Mouse (Mus musculus) forebrain, embryonic 15.5 days (tissue): ENCODE measurements around the gene Dap. TPM values are rescaled to one million over a fixed set of nuclear protein-coding genes. Genes with fewer than 3 reads are reported as not detected.

Experiments
- ATAC-seq: fragments of 200-750 bp; cut with Nextera tagmentation; replicated peaks from 2 replicates; pipeline ENCODE4 v1.8.0; 2017; ENCODE audit warnings: mild to moderate bottlenecking, moderate TSS enrichment, moderate library complexity
- H3K27ac ChIP-seq: fragments of 300-500 bp; sonication (generic); replicated peaks from 2 replicates; pipeline ENCODE4 v1.5.1; 2015; ENCODE audit warnings: mild to moderate bottlenecking, inconsistent platforms
- H3K27me3 ChIP-seq: fragments of 300-500 bp; sonication (generic); 2 replicates; pipeline ENCODE4 v1.6.1; 2015; ENCODE audit warnings: inconsistent platforms
- H3K36me3 ChIP-seq: fragments of 300-500 bp; sonication (generic); 2 replicates; pipeline ENCODE4 v1.6.1; 2015; ENCODE audit warnings: mild to moderate bottlenecking, inconsistent platforms
- H3K4me1 ChIP-seq: fragments of 300-500 bp; sonication (generic); 2 replicates; pipeline ENCODE4 v1.6.1; 2015; ENCODE audit warnings: inconsistent platforms
- H3K4me2 ChIP-seq: fragments of 300-500 bp; sonication (generic); replicated peaks from 2 replicates; pipeline ENCODE4 v1.6.1; 2015; ENCODE audit warnings: mild to moderate bottlenecking, inconsistent platforms
- H3K4me3 ChIP-seq: fragments of 300-500 bp; sonication (generic); 2 replicates; pipeline ENCODE4 v1.5.1; 2015; ENCODE audit warnings: mild to moderate bottlenecking, inconsistent platforms
- H3K9ac ChIP-seq: fragments of 300-500 bp; sonication (generic); replicated peaks from 2 replicates; pipeline ENCODE4 v1.6.1; 2015; ENCODE audit warnings: mild to moderate bottlenecking, inconsistent platforms
- H3K9me3 ChIP-seq: fragments of 300-500 bp; sonication (generic); 2 replicates; pipeline ENCODE4 v1.6.1; 2016; ENCODE audit warnings: inconsistent platforms
- WGBS: fragments of 180-500 bp; shearing (Covaris S2); methylation state at CpG from one replicate; pipeline ENCODE4 v1.1.7; 2015; ENCODE audit warnings: mixed read lengths; 5-methylcytosine and 5-hydroxymethylcytosine counted together
- polyA plus RNA-seq: library from polyadenylated mRNA; unstranded; fragments of >200 nt; fragmentation: Nextera tagmentation; extraction: Ambion mirVana; gene quantifications from 2 replicates; pipeline ENCODE4 v1.2.1, GENCODE M21; 2015

Dap gene
- 18.7 and 19.7 TPM in 2 replicates for polyA plus RNA-seq

GRCm38 (mm10) chr15:31224135-31224761, at the start of gene Dap:
Dap (plus strand) TSS chr15:31224314.
- H3K9ac ChIP-seq = peak within 1 kb of the TSS; percentile 92
- peak within 1 kb of the TSS; percentile 91 for H3K4me2 ChIP-seq
- H3K4me3 ChIP-seq = peak within 1 kb of the TSS; percentile 91
- WGBS = under 1% methylated on average over 67 of the region's 67 CpGs
- no peaks in the 10 kb centered on the region for H3K27me3 ChIP-seq
- ATAC-seq = peak; percentile 99
- H3K9me3 ChIP-seq = no peaks in the 10 kb centered on the region
- H3K36me3 ChIP-seq = no peaks in the 10 kb centered on the region
- H3K4me1 ChIP-seq = peaks cover 15% of the 10 kb centered on the region
- H3K27ac ChIP-seq = peak within 1 kb of the TSS; percentile 79

- no peak for ATAC-seq
- Histone ChIP-seq H3K36me3 (no peaks in the 10 kb centered on the region), H3K4me2 (no peak overlapping the region), H3K27me3 (no peaks in the 10 kb centered on the region), H3K4me3 (no peak overlapping the region), H3K27ac (peak overlapping the region; percentile 40; the same call in 1 of the 2 replicates), H3K9me3 (no peaks in the 10 kb centered on the region), H3K9ac (no peak overlapping the region), H3K4me1 (no peaks in the 10 kb centered on the region)
- 56% methylated on average over 8 of the region's 8 CpGs for WGBS
Observed at GRCm38 (mm10) chr15:31176566-31176965, 47.5 kb upstream of the Dap start.

DNA sequence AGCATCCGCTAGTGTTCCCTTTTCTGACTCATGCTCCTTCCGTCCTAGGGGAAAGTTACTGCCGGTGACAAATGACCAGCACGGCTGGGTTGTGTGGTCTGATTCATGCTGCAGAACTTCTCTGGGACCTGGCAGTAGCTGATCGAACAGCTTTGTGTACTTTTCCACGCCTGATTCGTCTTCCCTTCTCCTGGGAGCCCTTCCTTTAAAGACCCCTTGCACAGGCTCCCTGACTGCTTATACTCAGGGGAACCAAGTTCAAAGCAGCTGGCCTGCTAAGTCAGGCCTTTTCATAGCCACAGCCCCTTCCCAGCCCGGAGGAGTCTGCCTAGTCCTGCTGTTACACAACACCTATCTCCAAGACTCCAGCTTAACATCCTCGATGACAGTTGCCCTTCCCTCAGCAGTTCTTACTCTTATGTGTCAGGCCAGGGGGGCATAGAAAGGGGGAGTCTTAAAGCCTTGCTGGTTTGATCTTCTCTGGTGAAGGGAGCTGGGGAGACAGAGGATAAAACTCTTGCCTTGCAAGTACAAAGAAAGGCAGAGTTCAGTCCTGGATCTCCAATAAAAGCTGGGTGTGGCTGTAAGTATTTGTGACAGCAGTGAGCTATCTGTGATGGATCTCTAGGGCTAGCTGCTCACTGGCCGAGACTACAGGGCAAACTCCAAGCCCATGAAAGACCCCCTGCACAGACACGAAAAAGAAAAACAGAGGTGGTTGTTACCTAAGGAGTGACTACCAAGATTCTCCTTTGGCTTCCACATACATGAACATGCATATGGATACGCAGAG, 39.3 kb upstream of the Dap start:
- Histone ChIP-seq H3K27ac (no peak overlapping the region), H3K27me3 (no peaks in the 10 kb centered on the region), H3K36me3 (no peaks in the 10 kb centered on the region), H3K4me1 (no peaks in the 10 kb centered on the region), H3K9me3 (no peaks in the 10 kb centered on the region), H3K4me2 (no peak overlapping the region), H3K9ac (no peak overlapping the region), H3K4me3 (no peak overlapping the region)
- no peak for ATAC-seq
- WGBS = 79% methylated on average over 12 of the region's 12 CpGs

DNA sequence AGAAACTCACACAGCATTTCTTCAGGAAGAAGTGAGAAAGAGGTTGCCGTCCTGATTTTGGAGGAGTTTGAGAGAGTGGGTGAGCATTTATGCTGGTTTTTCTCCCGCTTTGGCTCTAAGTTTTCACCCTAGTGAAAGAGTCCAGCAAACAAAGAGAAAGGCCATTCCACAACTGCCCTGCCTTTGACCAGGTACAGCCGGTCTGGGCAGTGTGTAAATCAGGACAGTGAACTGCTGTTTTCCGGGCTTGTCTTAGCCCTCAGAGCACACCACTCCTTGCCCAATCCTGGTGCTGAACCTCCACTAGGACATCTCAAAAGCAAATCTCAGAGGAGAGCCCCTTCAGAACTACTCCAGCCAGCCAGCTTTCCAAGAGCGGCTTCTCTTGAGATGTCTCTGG, 38.6 kb upstream of the Dap start:
- no peak overlapping the region for H3K4me2 ChIP-seq
- no peaks in the 10 kb centered on the region for H3K36me3 ChIP-seq
- no peaks in the 10 kb centered on the region for H3K9me3 ChIP-seq
- WGBS = 88% methylated on average over 5 of the region's 5 CpGs
- no peaks in the 10 kb centered on the region for H3K4me1 ChIP-seq
- no peaks in the 10 kb centered on the region for H3K27me3 ChIP-seq
- H3K4me3 ChIP-seq = no peak overlapping the region
- H3K27ac ChIP-seq = no peak overlapping the region
- ATAC-seq = no peak
- H3K9ac ChIP-seq = no peak overlapping the region

GRCm38 (mm10) chr15:31186371-31186901, 37.7 kb upstream of the Dap start:
- no peak for ATAC-seq
- H3K27me3 ChIP-seq = no peaks in the 10 kb centered on the region
- WGBS = 89% methylated on average over 6 of the region's 6 CpGs
- no peaks in the 10 kb centered on the region for H3K4me1 ChIP-seq
- H3K4me2 ChIP-seq = no peak overlapping the region
- no peak overlapping the region for H3K27ac ChIP-seq
- no peak overlapping the region for H3K4me3 ChIP-seq
- H3K9ac ChIP-seq = no peak overlapping the region
- no peaks in the 10 kb centered on the region for H3K36me3 ChIP-seq
- no peaks in the 10 kb centered on the region for H3K9me3 ChIP-seq

DNA sequence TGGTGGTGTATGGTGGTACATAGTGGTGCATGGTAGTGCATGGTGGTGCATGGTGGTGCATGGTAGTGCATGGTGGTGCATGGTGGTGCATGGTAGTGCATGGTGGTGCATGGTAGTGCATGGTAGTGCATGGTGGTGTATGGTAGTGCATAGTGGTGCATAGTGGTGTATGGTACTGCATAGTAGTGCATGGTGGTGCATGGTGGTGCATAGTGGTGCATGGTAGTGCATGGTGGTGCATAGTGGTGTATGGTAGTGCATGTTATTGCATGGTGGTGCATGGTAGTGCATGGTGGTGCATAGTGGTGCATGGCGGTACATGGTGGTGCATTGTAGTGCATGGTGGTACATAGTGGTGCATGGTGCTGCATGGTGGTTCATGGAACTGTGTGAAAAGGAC, 31.6 kb upstream of the Dap start:
- H3K27me3 ChIP-seq = no peaks in the 10 kb centered on the region
- H3K27ac ChIP-seq = no peak overlapping the region
- no peak overlapping the region for H3K9ac ChIP-seq
- WGBS = 100% methylated on average over 1 of the region's 1 CpGs
- H3K4me1 ChIP-seq = no peaks in the 10 kb centered on the region
- no peak for ATAC-seq
- no peak overlapping the region for H3K4me3 ChIP-seq
- no peaks in the 10 kb centered on the region for H3K36me3 ChIP-seq
- H3K9me3 ChIP-seq = no peaks in the 10 kb centered on the region
- no peak overlapping the region for H3K4me2 ChIP-seq

- no peak for ATAC-seq
- H3K36me3 ChIP-seq = no peaks in the 10 kb centered on the region
- no peak overlapping the region for H3K9ac ChIP-seq
Observed at GRCm38 (mm10) chr15:31195776-31196175, 28.3 kb upstream of the Dap start.

DNA sequence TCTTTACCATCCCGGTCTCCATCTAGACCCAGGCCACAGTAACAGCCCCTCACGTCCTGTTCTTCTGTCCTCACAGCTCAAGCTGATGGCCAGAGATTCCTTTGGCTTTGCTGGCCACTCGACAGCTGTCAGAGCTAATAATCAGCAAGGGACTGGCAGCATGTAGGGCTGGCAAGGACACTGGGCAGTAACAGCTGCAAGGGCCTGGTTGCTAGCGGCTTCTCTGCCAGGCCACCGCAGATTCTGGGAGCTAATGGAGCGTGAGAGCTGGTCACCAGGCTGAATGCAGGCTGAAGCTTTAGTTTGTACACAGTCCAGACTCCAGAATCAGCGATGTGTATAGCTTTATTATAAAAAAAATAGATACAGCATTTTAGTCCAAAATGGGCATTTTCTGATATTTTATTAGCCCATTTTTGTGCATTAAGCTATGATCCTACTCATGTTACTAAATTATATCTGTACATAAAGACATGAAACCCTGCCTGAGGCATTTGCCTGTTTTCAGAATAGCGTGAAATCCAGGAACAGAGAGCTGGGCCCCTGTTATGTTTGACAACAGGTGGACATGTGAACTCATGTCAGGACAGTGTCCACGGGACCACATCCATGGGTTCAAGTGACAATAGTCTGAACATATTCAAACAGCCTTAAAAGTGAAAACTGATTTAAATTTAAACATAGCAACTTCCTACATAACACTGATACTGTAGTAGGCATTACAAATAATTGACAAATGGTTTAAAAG, 16.6 kb upstream of the Dap start:
- Histone ChIP-seq H3K9ac (no peak overlapping the region), H3K4me3 (no peak overlapping the region), H3K36me3 (no peaks in the 10 kb centered on the region), H3K9me3 (no peaks in the 10 kb centered on the region), H3K4me1 (no peaks in the 10 kb centered on the region), H3K4me2 (no peak overlapping the region), H3K27me3 (no peaks in the 10 kb centered on the region), H3K27ac (peak overlapping the region; percentile 3; the same call in 1 of the 2 replicates)
- 70% methylated on average over 9 of the region's 9 CpGs for WGBS
- 0 out of 2 replicates have a peak, but pooled peaks have one; percentile 64 for ATAC-seq

More at GRCm38 (mm10) chr15:31195776-31196175, 28.3 kb upstream of the Dap start:
- Histone ChIP-seq H3K27ac (no peak overlapping the region), H3K9me3 (no peaks in the 10 kb centered on the region), H3K4me3 (no peak overlapping the region), H3K27me3 (no peaks in the 10 kb centered on the region), H3K4me2 (no peak overlapping the region), H3K4me1 (no peaks in the 10 kb centered on the region)
- 62% methylated on average over 6 of the region's 6 CpGs for WGBS

DNA sequence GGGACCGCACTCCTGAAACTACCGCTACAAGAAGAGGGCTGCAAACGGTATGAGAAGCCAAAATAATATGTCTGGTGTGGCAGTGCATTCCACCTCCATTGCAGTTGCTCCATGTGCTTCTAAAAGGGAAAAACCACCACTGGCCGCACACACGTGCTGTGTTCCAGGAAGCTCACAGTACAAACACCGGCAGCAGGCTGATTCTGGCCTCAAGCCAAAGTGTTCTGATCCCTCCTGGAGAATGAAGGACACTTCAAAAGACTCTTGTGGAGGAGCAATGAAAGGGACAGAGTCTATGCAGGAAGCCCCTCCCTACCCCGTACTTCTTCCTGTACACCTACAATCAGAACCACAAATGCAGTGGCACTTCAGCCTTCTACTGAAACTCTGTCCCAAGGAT, 12.2 kb upstream of the Dap start:
- no peak overlapping the region for H3K4me2 ChIP-seq
- ATAC-seq = no peak; the same call in 1 of the 2 replicates
- H3K27me3 ChIP-seq = no peaks in the 10 kb centered on the region
- 59% methylated on average over 7 of the region's 7 CpGs for WGBS
- no peaks in the 10 kb centered on the region for H3K36me3 ChIP-seq
- H3K9me3 ChIP-seq = no peaks in the 10 kb centered on the region
- no peak overlapping the region for H3K9ac ChIP-seq
- H3K4me1 ChIP-seq = no peaks in the 10 kb centered on the region
- no peak overlapping the region for H3K27ac ChIP-seq
- H3K4me3 ChIP-seq = no peak overlapping the region

DNA sequence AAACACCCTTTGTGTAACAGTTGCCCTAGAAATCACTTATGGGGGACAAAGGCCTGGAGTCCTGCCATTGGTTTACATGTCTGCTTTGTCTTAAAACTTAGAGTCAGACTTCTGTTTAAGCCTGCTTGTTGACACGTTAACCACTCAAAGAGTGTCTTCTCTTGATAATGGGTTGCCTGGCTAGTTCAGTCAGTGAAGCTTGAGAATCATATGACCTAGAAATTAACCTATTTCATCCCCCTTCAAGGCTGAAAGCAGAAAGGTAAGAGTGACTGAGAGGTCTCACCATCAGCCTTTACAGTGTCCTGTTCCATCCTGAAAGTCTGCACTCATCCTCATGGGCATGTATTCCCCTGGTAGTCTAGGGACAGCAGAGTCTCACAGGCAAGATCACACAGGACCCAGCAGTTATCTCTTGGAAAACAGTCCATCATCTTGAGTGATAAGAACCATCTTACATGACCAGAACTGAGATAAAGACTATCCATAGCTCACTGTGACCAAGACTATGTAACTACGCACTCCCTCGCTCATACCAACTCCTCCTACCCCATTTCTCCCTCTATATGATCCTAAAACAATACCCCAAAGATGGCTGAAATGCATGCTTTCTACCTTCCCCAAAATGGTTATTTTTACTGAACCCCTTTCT, 10.4 kb upstream of the Dap start:
- no peak overlapping the region for H3K4me2 ChIP-seq
- no peak for ATAC-seq
- H3K4me1 ChIP-seq = no peaks in the 10 kb centered on the region
- H3K4me3 ChIP-seq = no peak overlapping the region
- H3K36me3 ChIP-seq = no peaks in the 10 kb centered on the region
- no peak overlapping the region for H3K9ac ChIP-seq
- 90% methylated on average over 3 of the region's 3 CpGs for WGBS
- no peaks in the 10 kb centered on the region for H3K9me3 ChIP-seq
- no peaks in the 10 kb centered on the region for H3K27me3 ChIP-seq
- no peak overlapping the region for H3K27ac ChIP-seq

DNA sequence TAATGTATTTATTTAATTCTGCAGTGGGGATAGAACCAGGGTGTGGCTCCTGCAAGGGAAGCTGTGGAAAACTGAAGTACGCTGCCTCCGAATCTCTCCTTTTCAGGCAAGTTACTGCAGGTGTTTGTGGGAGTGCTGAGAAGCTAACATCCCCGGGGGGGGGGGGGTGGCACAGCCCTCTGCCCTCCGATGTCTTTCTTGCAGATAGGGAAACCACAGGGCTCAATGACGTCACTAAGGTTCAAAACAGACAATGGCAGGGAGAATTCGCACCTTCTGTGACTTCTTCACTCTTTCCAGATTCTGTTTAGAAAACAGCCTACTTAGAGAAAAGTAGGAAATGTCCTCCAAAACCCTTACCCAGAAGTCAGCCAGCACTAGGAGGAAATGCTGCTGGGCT, 1.9 kb upstream of the Dap start:
- H3K9ac ChIP-seq = no peak overlapping the region
- ATAC-seq = no peak
- H3K4me3 ChIP-seq = no peak overlapping the region
- no peaks in the 10 kb centered on the region for H3K27me3 ChIP-seq
- H3K9me3 ChIP-seq = no peaks in the 10 kb centered on the region
- no peak overlapping the region for H3K27ac ChIP-seq
- no peak overlapping the region for H3K4me2 ChIP-seq
- 81% methylated on average over 6 of the region's 6 CpGs for WGBS
- peaks cover 15% of the 10 kb centered on the region for H3K4me1 ChIP-seq
- no peaks in the 10 kb centered on the region for H3K36me3 ChIP-seq
